Mouse (Mus musculus): ENCODE measurements around the gene 1700012B09Rik. TPM values are rescaled to one million over a fixed set of nuclear protein-coding genes. Genes with fewer than 3 reads are reported as not detected.
A peak's percentile ranks its signal among the peaks of the same experiment; 100 is the strongest.

Gene 1700012B09Rik
- polyA plus RNA-seq, 1 experiment from 2014 or later = 0.72 TPM

GRCm38 (mm10) chr9:14772074-14772473 is 1.2 kb upstream of the 1700012B09Rik start:
- Histone ChIP-seq H3K36me3 (ENCODE audit: control insufficient read depth, insufficient read depth) (no peaks in the 10 kb centered on the region), H3K4me1 (ENCODE audit: control insufficient read depth, insufficient read depth, low read length) (peaks cover 4% of the 10 kb centered on the region; the same call in 1 of the 2 replicates), H3K9ac (ENCODE audit: low read length) (no peak overlapping the region), H3K27me3 (ENCODE audit: control insufficient read depth, insufficient read depth, low read length) (peaks cover 18% of the 10 kb centered on the region), H3K4me3 (ENCODE audit: low read length) (no peak overlapping the region), H3K9me3 (replicated peaks; ENCODE audit: control insufficient read depth, low read length) (no peaks in the 10 kb centered on the region), H3K4me2 (ENCODE audit: low read depth, low read length) (no peak overlapping the region), H3K27ac (ENCODE audit: low read length) (no peak overlapping the region)
- no peak for ATAC-seq (replicated peaks; ENCODE audit: extremely low read depth, insufficient read depth, low FRiP score)
- WGBS = 78% methylated on average over 2 of the region's 2 CpGs

- Histone ChIP-seq H3K9ac (ENCODE audit: low read length) (no peak overlapping the region), H3K9me3 (replicated peaks; ENCODE audit: control insufficient read depth, low read length) (no peaks in the 10 kb centered on the region), H3K36me3 (ENCODE audit: control insufficient read depth, insufficient read depth) (no peaks in the 10 kb centered on the region), H3K4me3 (ENCODE audit: low read length) (no peak overlapping the region), H3K4me2 (ENCODE audit: low read depth, low read length) (no peak overlapping the region), H3K27ac (ENCODE audit: low read length) (no peak overlapping the region), H3K27me3 (ENCODE audit: control insufficient read depth, insufficient read depth, low read length) (peaks cover 21% of the 10 kb centered on the region), H3K4me1 (ENCODE audit: control insufficient read depth, insufficient read depth, low read length) (peaks cover 4% of the 10 kb centered on the region; the same call in 1 of the 2 replicates)
- WGBS = 37% methylated on average over 5 of the region's 6 CpGs
- ATAC-seq (replicated peaks; ENCODE audit: extremely low read depth, insufficient read depth, low FRiP score) = no peak
Measured at GRCm38 (mm10) chr9:14769811-14770210, 1.0 kb downstream of the 1700012B09Rik start.

GRCm38 (mm10) chr9:14764765-14765164 is 6.1 kb downstream of the 1700012B09Rik start:
- H3K4me3 ChIP-seq (ENCODE audit: low read length) = no peak overlapping the region
- no peaks in the 10 kb centered on the region for H3K36me3 ChIP-seq (ENCODE audit: control insufficient read depth, insufficient read depth)
- H3K27me3 ChIP-seq (ENCODE audit: control insufficient read depth, insufficient read depth, low read length) = peaks cover 10% of the 10 kb centered on the region
- no peak for ATAC-seq (replicated peaks; ENCODE audit: extremely low read depth, insufficient read depth, low FRiP score)
- H3K9me3 ChIP-seq (replicated peaks; ENCODE audit: control insufficient read depth, low read length) = no peaks in the 10 kb centered on the region
- H3K4me2 ChIP-seq (ENCODE audit: low read depth, low read length) = no peak overlapping the region
- 26% methylated on average over 7 of the region's 7 CpGs for WGBS
- no peak overlapping the region for H3K9ac ChIP-seq (ENCODE audit: low read length)
- no peak overlapping the region for H3K27ac ChIP-seq (ENCODE audit: low read length)
- H3K4me1 ChIP-seq (ENCODE audit: control insufficient read depth, insufficient read depth, low read length) = no peaks in the 10 kb centered on the region

GRCm38 (mm10) chr9:14759261-14759660 is 11.6 kb downstream of the 1700012B09Rik start:
- Histone ChIP-seq H3K27me3 (ENCODE audit: control insufficient read depth, insufficient read depth, low read length) (0 out of 2 replicates have a peak, but pooled peaks cover 3% of the 10 kb centered on the region), H3K9me3 (replicated peaks; ENCODE audit: control insufficient read depth, low read length) (no peaks in the 10 kb centered on the region), H3K4me3 (ENCODE audit: low read length) (no peak overlapping the region)

GRCm38 (mm10) chr9:14758590-14758989 is 12.2 kb downstream of the 1700012B09Rik start:
- no peak for ATAC-seq (replicated peaks; ENCODE audit: extremely low read depth, insufficient read depth, low FRiP score)
- 57% methylated on average over 7 of the region's 7 CpGs for WGBS

More at GRCm38 (mm10) chr9:14759261-14759660, 11.6 kb downstream of the 1700012B09Rik start:
- no peaks in the 10 kb centered on the region for H3K36me3 ChIP-seq (ENCODE audit: control insufficient read depth, insufficient read depth)
- no peaks in the 10 kb centered on the region for H3K4me1 ChIP-seq (ENCODE audit: control insufficient read depth, insufficient read depth, low read length)
- no peak for ATAC-seq (replicated peaks; ENCODE audit: extremely low read depth, insufficient read depth, low FRiP score)
- no peak overlapping the region for H3K27ac ChIP-seq (ENCODE audit: low read length)
- no peak overlapping the region for H3K9ac ChIP-seq (ENCODE audit: low read length)
- no peak overlapping the region for H3K4me2 ChIP-seq (ENCODE audit: low read depth, low read length)

GRCm38 (mm10) chr9:14754469-14754868 is 16.4 kb downstream of the 1700012B09Rik start:
- Histone ChIP-seq H3K27me3 (ENCODE audit: control insufficient read depth, insufficient read depth, low read length) (0 out of 2 replicates have a peak, but pooled peaks cover 8% of the 10 kb centered on the region), H3K9ac (ENCODE audit: low read length) (no peak overlapping the region), H3K4me2 (ENCODE audit: low read depth, low read length) (no peak overlapping the region), H3K9me3 (replicated peaks; ENCODE audit: control insufficient read depth, low read length) (no peaks in the 10 kb centered on the region), H3K36me3 (ENCODE audit: control insufficient read depth, insufficient read depth) (no peaks in the 10 kb centered on the region), H3K4me3 (ENCODE audit: low read length) (no peak overlapping the region), H3K27ac (ENCODE audit: low read length) (no peak overlapping the region), H3K4me1 (ENCODE audit: control insufficient read depth, insufficient read depth, low read length) (peaks cover 5% of the 10 kb centered on the region)
- 75% methylated on average over 3 of the region's 3 CpGs for WGBS
- no peak for ATAC-seq (replicated peaks; ENCODE audit: extremely low read depth, insufficient read depth, low FRiP score)

More at GRCm38 (mm10) chr9:14758590-14758989, 12.2 kb downstream of the 1700012B09Rik start:
- H3K4me3 ChIP-seq (ENCODE audit: low read length) = no peak overlapping the region
- H3K9ac ChIP-seq (ENCODE audit: low read length) = no peak overlapping the region
- no peak overlapping the region for H3K27ac ChIP-seq (ENCODE audit: low read length)
- no peaks in the 10 kb centered on the region for H3K4me1 ChIP-seq (ENCODE audit: control insufficient read depth, insufficient read depth, low read length)
- no peak overlapping the region for H3K4me2 ChIP-seq (ENCODE audit: low read depth, low read length)
- no peaks in the 10 kb centered on the region for H3K9me3 ChIP-seq (replicated peaks; ENCODE audit: control insufficient read depth, low read length)
- 0 out of 2 replicates have a peak, but pooled peaks cover 3% of the 10 kb centered on the region for H3K27me3 ChIP-seq (ENCODE audit: control insufficient read depth, insufficient read depth, low read length)
- no peaks in the 10 kb centered on the region for H3K36me3 ChIP-seq (ENCODE audit: control insufficient read depth, insufficient read depth)

GRCm38 (mm10) chr9:14753947-14754346 is 16.9 kb downstream of the 1700012B09Rik start:
- no peak overlapping the region for H3K4me2 ChIP-seq (ENCODE audit: low read depth, low read length)
- no peaks in the 10 kb centered on the region for H3K9me3 ChIP-seq (replicated peaks; ENCODE audit: control insufficient read depth, low read length)
- H3K27me3 ChIP-seq (ENCODE audit: control insufficient read depth, insufficient read depth, low read length) = 0 out of 2 replicates have a peak, but pooled peaks cover 8% of the 10 kb centered on the region
- no peak overlapping the region for H3K9ac ChIP-seq (ENCODE audit: low read length)
- H3K27ac ChIP-seq (ENCODE audit: low read length) = no peak overlapping the region
- H3K4me3 ChIP-seq (ENCODE audit: low read length) = no peak overlapping the region
- H3K4me1 ChIP-seq (ENCODE audit: control insufficient read depth, insufficient read depth, low read length) = peaks cover 5% of the 10 kb centered on the region
- H3K36me3 ChIP-seq (ENCODE audit: control insufficient read depth, insufficient read depth) = no peaks in the 10 kb centered on the region
- ATAC-seq (replicated peaks; ENCODE audit: extremely low read depth, insufficient read depth, low FRiP score) = no peak

- peak within 1 kb of the TSS; percentile 74 for H3K9ac ChIP-seq (ENCODE audit: low read length)
- 0 out of 2 replicates have a peak, but pooled peaks cover 5% of the 10 kb centered on the region for H3K27me3 ChIP-seq (ENCODE audit: control insufficient read depth, insufficient read depth, low read length)
- under 1% methylated on average over 28 of the region's 28 CpGs for WGBS
- H3K9me3 ChIP-seq (replicated peaks; ENCODE audit: control insufficient read depth, low read length) = no peaks in the 10 kb centered on the region
- peak within 1 kb of the TSS; percentile 64 for H3K4me3 ChIP-seq (ENCODE audit: low read length)
- H3K4me2 ChIP-seq (ENCODE audit: low read depth, low read length) = peak within 1 kb of the TSS; percentile 85
- no peak within 1 kb of the TSS for H3K27ac ChIP-seq (ENCODE audit: low read length)
- ATAC-seq (replicated peaks; ENCODE audit: extremely low read depth, insufficient read depth, low FRiP score) = peak; percentile 79
- H3K36me3 ChIP-seq (ENCODE audit: control insufficient read depth, insufficient read depth) = no peaks in the 10 kb centered on the region
- H3K4me1 ChIP-seq (ENCODE audit: control insufficient read depth, insufficient read depth, low read length) = peaks cover 5% of the 10 kb centered on the region
Measured at GRCm38 (mm10) chr9:14752001-14752522, 18.8 kb downstream of the 1700012B09Rik start, which contains the start of gene Fut4. TSS of gene Fut4 (minus strand) at chr9:14752393.

- peak overlapping the region; percentile 64 for H3K4me3 ChIP-seq (ENCODE audit: low read length)
- peak overlapping the region; percentile 85 for H3K4me2 ChIP-seq (ENCODE audit: low read depth, low read length)
- no peak overlapping the region for H3K27ac ChIP-seq (ENCODE audit: low read length)
- ATAC-seq (replicated peaks; ENCODE audit: extremely low read depth, insufficient read depth, low FRiP score) = peak; percentile 68
- 0 out of 2 replicates have a peak, but pooled peaks cover 5% of the 10 kb centered on the region for H3K27me3 ChIP-seq (ENCODE audit: control insufficient read depth, insufficient read depth, low read length)
- H3K4me1 ChIP-seq (ENCODE audit: control insufficient read depth, insufficient read depth, low read length) = peaks cover 5% of the 10 kb centered on the region
- under 1% methylated on average over 50 of the region's 50 CpGs for WGBS
- H3K9me3 ChIP-seq (replicated peaks; ENCODE audit: control insufficient read depth, low read length) = no peaks in the 10 kb centered on the region
- peak overlapping the region; percentile 74 for H3K9ac ChIP-seq (ENCODE audit: low read length)
- H3K36me3 ChIP-seq (ENCODE audit: control insufficient read depth, insufficient read depth) = no peaks in the 10 kb centered on the region
Measured at GRCm38 (mm10) chr9:14751503-14752000, 19.3 kb downstream of the 1700012B09Rik start.

Measured in heart, embryonic 16.5 days (tissue).